Mouse (Mus musculus) cerebral cortex, adult 2 months (tissue): Measurements from ENCODE around the gene Prkcg.

ENCODE experiments used
- WGBS: fragments of 180-500 bp; shearing (Covaris S2); methylation state at CpG from one replicate; pipeline ENCODE4 v1.1.7; 2018; 5-methylcytosine and 5-hydroxymethylcytosine counted together

The Prkcg gene

GRCm38 (mm10) chr7:3290257-3291033 is 1.5 kb downstream of the Prkcg start:
- WGBS = 5% methylated on average over 18 of the region's 18 CpGs

GRCm38 (mm10) chr7:3291197-3291596 is 2.2 kb downstream of the Prkcg start:
- WGBS = 65% methylated on average over 6 of the region's 6 CpGs

GRCm38 (mm10) chr7:3291764-3292163 is 2.8 kb downstream of the Prkcg start:
- 80% methylated on average over 3 of the region's 3 CpGs for WGBS

- WGBS = 69% methylated on average over 12 of the region's 12 CpGs
Observed at GRCm38 (mm10) chr7:3292271-3292670, 3.3 kb downstream of the Prkcg start.

- WGBS = 15% methylated on average over 14 of the region's 14 CpGs
Observed at GRCm38 (mm10) chr7:3292791-3293190, 3.8 kb downstream of the Prkcg start.

- 98% methylated on average over 1 of the region's 1 CpGs for WGBS
Observed at GRCm38 (mm10) chr7:3294794-3295193, 5.8 kb downstream of the Prkcg start.

GRCm38 (mm10) chr7:3295321-3296110 is 6.5 kb downstream of the Prkcg start:
- 80% methylated on average over 5 of the region's 5 CpGs for WGBS

GRCm38 (mm10) chr7:3296711-3297110 is 7.7 kb downstream of the Prkcg start:
- whole genome bisulfite sequencing = 94% methylated on average over 16 of the region's 16 CpGs

- WGBS = 38% methylated on average over 7 of the region's 7 CpGs
Observed at GRCm38 (mm10) chr7:3299941-3300617, 11.1 kb downstream of the Prkcg start.

GRCm38 (mm10) chr7:3300891-3301627 is 12.1 kb downstream of the Prkcg start:
- WGBS = 82% methylated on average over 8 of the region's 8 CpGs

GRCm38 (mm10) chr7:3301628-3302555 is 12.9 kb downstream of the Prkcg start:
- WGBS = 8% methylated on average over 33 of the region's 33 CpGs

GRCm38 (mm10) chr7:3302556-3303275 is 13.7 kb downstream of the Prkcg start:
- WGBS = 1% methylated on average over 16 of the region's 16 CpGs

GRCm38 (mm10) chr7:3303276-3303781 is 14.3 kb downstream of the Prkcg start:
- WGBS = 2% methylated on average over 28 of the region's 29 CpGs

- 7% methylated on average over 12 of the region's 12 CpGs for WGBS
Observed at GRCm38 (mm10) chr7:3303789-3304188, 14.8 kb downstream of the Prkcg start.

- WGBS = 4% methylated on average over 10 of the region's 10 CpGs
Observed at GRCm38 (mm10) chr7:3304298-3304697, 15.3 kb downstream of the Prkcg start.

- 69% methylated on average over 3 of the region's 3 CpGs for WGBS
Observed at GRCm38 (mm10) chr7:3306400-3306799, 17.4 kb downstream of the Prkcg start.

- WGBS = 58% methylated on average over 4 of the region's 4 CpGs
Observed at GRCm38 (mm10) chr7:3308646-3309045, 19.7 kb downstream of the Prkcg start.

- WGBS = 97% methylated on average over 7 of the region's 7 CpGs
Observed at GRCm38 (mm10) chr7:3310233-3310632, 21.3 kb downstream of the Prkcg start.

- WGBS = 85% methylated on average over 8 of the region's 8 CpGs
Observed at GRCm38 (mm10) chr7:3313571-3313970, 24.6 kb downstream of the Prkcg start.

- 67% methylated on average over 5 of the region's 5 CpGs for WGBS
Observed at GRCm38 (mm10) chr7:3314121-3314520, 25.1 kb downstream of the Prkcg start.
